Mouse (Mus musculus) bone marrow, adult 2 months (tissue): ENCODE results near the gene Vta1.

Source experiments
- CTCF ChIP-seq: fragments of 200-500 bp; IDR thresholded peaks from 2 replicates; pipeline ENCODE4 v1.5.1; 2011; ENCODE audit warnings: low read length, control low read depth; ENCODE audit not compliant: control insufficient read depth, insufficient read depth
- POLR2A ChIP-seq: fragments of 200-500 bp; IDR thresholded peaks from 2 replicates; pipeline ENCODE4 v1.6.1; 2011; ENCODE audit warnings: low read depth, mild to moderate bottlenecking, control low read depth, low read length, borderline replicate concordance; ENCODE audit not compliant: control insufficient read depth

DNA sequence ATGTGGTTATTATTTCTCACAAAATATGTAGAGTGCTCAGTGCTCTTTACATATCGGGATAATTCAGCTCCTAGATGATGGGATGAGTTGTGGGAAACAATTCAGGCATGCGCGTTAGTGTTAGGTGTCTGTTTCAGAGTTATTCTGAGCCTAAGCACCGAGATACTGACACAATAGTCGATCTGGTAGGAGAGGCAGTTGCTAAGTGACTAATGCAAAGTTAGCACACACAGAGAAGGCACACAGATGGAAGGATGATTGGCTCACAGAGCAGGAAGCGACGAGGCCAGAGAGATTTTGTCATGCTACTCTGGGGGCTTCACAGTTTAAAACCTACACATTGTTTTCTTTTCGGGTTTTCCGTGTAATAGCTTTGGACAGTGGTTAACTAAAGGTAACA lies 20.3 kb upstream of the Vta1 start:
- no peak for TF ChIP-seq POLR2A
- no peak for TF ChIP-seq CTCF
